Mouse (Mus musculus): ENCODE measurements around the gene Tcf19. TPM values are rescaled to one million over a fixed set of nuclear protein-coding genes. Genes with fewer than 3 reads are reported as not detected.
"Not testable (repeated sequence)": the region's sequence is repeated elsewhere in the genome, so short reads cannot be mapped to it uniquely, and the experiment has no call there.

Gene Tcf19
- polyA plus RNA-seq, 1 experiment from 2014 or later: 48.8 TPM

GRCm38 (mm10) chr17:35532360-35532759 lies 15.7 kb upstream of the Tcf19 start:
- peaks cover 4% of the 10 kb centered on the region; the same call in 1 of the 2 replicates for H3K4me1 ChIP-seq
- no peak overlapping the region for H3K4me3 ChIP-seq
- H3K27ac ChIP-seq (replicated peaks): no peak overlapping the region
- no peak for ATAC-seq (ENCODE audit: extremely low read depth, insufficient number of reproducible peaks, low FRiP score, low TSS enrichment)
- no peak overlapping the region for H3K4me2 ChIP-seq
- H3K9ac ChIP-seq: no peak overlapping the region
- peaks cover 15% of the 10 kb centered on the region; the same call in 1 of the 2 replicates for H3K27me3 ChIP-seq (replicated peaks)
- H3K36me3 ChIP-seq: peaks cover 35% of the 10 kb centered on the region
- no peaks in the 10 kb centered on the region for H3K9me3 ChIP-seq
- WGBS: 8% methylated on average over 3 of the region's 3 CpGs

DNA sequence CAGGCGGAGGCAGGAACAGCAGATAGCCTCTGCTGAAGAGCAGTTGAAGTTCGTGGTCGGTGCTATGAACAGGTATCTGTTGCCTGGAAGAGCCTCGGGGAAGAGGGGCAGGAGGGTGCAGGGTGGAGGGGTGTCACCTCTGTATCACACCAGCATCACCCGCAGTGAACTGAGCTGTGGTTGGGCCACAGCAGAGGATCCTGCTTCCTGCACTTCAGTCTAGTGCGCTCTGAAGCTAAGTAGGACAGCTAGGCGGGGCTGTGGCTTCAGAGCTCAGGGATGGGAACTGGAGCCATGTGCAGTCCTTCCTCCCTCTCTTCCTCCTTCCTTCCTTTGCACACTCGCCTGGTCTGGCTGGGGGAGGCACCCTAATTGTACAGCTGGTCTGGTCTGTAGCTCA lies 10.0 kb upstream of the Tcf19 start:
- H3K9me3 ChIP-seq: no peaks in the 10 kb centered on the region
- H3K27me3 ChIP-seq (replicated peaks): no peaks in the 10 kb centered on the region
- H3K27ac ChIP-seq (replicated peaks): no peak overlapping the region
- H3K9ac ChIP-seq: no peak overlapping the region
- no peak overlapping the region for H3K4me2 ChIP-seq
- H3K36me3 ChIP-seq: peaks cover 83% of the 10 kb centered on the region
- ATAC-seq (ENCODE audit: extremely low read depth, insufficient number of reproducible peaks, low FRiP score, low TSS enrichment): no peak
- 68% methylated on average over 8 of the region's 8 CpGs for WGBS
- H3K4me3 ChIP-seq: no peak overlapping the region
- no peaks in the 10 kb centered on the region for H3K4me1 ChIP-seq

DNA sequence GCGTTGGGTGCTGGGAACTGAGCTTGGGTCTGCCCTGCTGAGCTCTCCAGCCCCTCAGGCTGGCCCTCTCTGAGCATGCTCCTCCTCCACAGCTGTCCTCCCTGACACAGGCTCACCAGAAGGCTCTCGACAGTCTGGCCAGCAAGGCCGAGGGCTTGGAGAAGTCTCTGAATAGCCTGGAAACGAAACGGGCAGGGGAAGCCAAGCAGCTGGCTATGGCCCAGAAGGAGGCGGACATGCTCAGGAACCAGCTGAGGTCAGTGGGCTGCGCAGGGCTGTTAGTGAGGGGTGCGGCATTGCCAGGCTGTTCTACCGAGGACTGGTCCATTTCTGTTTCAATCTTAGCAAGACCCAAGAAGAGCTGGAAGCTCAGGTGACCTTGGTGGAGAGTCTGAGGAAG lies 7.7 kb upstream of the Tcf19 start:
- no peaks in the 10 kb centered on the region for H3K9me3 ChIP-seq
- H3K27me3 ChIP-seq (replicated peaks): no peaks in the 10 kb centered on the region
- WGBS: 86% methylated on average over 9 of the region's 9 CpGs
- no peak overlapping the region for H3K4me3 ChIP-seq
- H3K36me3 ChIP-seq: peaks cover 83% of the 10 kb centered on the region
- no peak overlapping the region for H3K27ac ChIP-seq (replicated peaks)
- H3K4me2 ChIP-seq: no peak overlapping the region
- H3K4me1 ChIP-seq: no peaks in the 10 kb centered on the region
- no peak for ATAC-seq (ENCODE audit: extremely low read depth, insufficient number of reproducible peaks, low FRiP score, low TSS enrichment)
- no peak overlapping the region for H3K9ac ChIP-seq

GRCm38 (mm10) chr17:35517526-35517925 lies 902 bp upstream of the Tcf19 start:
- peak overlapping the region; percentile 67 for H3K4me3 ChIP-seq
- H3K9me3 ChIP-seq: no peaks in the 10 kb centered on the region
- peaks cover 43% of the 10 kb centered on the region for H3K36me3 ChIP-seq
- peak overlapping the region; percentile 84 for H3K9ac ChIP-seq
- no peaks in the 10 kb centered on the region for H3K27me3 ChIP-seq (replicated peaks)
- ATAC-seq (ENCODE audit: extremely low read depth, insufficient number of reproducible peaks, low FRiP score, low TSS enrichment): no peak
- H3K4me1 ChIP-seq: peaks cover 35% of the 10 kb centered on the region
- peak overlapping the region; percentile 63 for H3K27ac ChIP-seq (replicated peaks)
- peak overlapping the region; percentile 76 for H3K4me2 ChIP-seq
- WGBS: 7% methylated on average over 12 of the region's 12 CpGs

- H3K36me3 ChIP-seq: peaks cover 34% of the 10 kb centered on the region
- ATAC-seq (ENCODE audit: extremely low read depth, insufficient number of reproducible peaks, low FRiP score, low TSS enrichment): no peak
- peak overlapping the region; percentile 9; the same call in 1 of the 2 replicates for H3K27ac ChIP-seq (replicated peaks)
- H3K4me1 ChIP-seq: peaks cover 35% of the 10 kb centered on the region
- peak overlapping the region; percentile 76 for H3K4me2 ChIP-seq
- 8% methylated on average over 25 of the region's 25 CpGs for WGBS
- H3K9ac ChIP-seq: peak overlapping the region; percentile 82
- H3K9me3 ChIP-seq: no peaks in the 10 kb centered on the region
- H3K4me3 ChIP-seq: peak overlapping the region; percentile 67
- H3K27me3 ChIP-seq (replicated peaks): no peaks in the 10 kb centered on the region
Observed at GRCm38 (mm10) chr17:35515911-35516640, 548 bp downstream of the Tcf19 start.

DNA sequence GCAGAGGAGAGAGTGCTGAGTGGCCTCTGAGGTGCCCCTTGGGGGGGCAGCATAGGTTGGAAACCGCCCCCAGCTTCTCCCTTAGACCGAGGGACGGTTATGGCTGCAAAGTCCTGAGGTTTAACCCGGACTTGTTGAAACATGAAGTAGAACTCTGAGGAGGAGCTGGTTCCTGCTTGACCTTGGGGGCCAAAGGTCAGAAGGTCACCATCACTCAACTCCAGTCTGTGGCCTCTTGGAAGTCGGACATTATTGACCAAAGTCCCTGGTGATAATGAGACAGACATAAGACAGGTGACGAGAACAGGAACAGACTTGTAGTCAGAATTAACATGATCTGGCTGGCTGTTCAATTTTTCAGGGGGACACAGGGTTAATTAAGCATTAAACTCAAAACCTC lies 1.9 kb downstream of the Tcf19 start:
- H3K4me2 ChIP-seq: peak overlapping the region; percentile 76
- peak overlapping the region; percentile 67 for H3K4me3 ChIP-seq
- no peak overlapping the region for H3K27ac ChIP-seq (replicated peaks)
- H3K27me3 ChIP-seq (replicated peaks): peaks cover 1% of the 10 kb centered on the region
- ATAC-seq (ENCODE audit: extremely low read depth, insufficient number of reproducible peaks, low FRiP score, low TSS enrichment): no peak
- WGBS: 62% methylated on average over 6 of the region's 6 CpGs
- peak overlapping the region; percentile 82 for H3K9ac ChIP-seq
- peaks cover 35% of the 10 kb centered on the region for H3K4me1 ChIP-seq
- H3K9me3 ChIP-seq: no peaks in the 10 kb centered on the region
- peaks cover 26% of the 10 kb centered on the region for H3K36me3 ChIP-seq

DNA sequence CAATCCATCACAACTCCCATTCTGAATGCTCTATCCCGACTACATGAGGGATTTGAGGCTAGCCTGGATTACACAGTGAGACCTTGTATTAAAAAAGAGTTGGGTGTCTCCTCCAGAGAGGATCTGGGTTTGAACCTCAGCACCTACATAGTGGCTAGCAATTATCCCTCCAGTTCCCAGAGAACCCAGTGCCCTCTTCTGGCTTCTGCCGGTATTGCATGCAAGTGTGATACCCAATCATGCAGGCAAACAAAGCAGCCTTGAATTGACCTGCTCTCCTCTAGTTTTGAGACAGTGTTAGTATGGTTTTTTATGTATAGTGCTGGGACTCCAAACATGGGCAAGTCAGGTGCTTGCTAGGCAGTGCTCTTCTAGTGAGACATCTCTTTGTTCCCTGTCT lies 2.7 kb downstream of the Tcf19 start:
- Histone ChIP-seq H3K9ac (peak overlapping the region; percentile 82), H3K9me3 (no peaks in the 10 kb centered on the region), H3K4me1 (peaks cover 41% of the 10 kb centered on the region), H3K27ac (replicated peaks) (no peak overlapping the region), H3K27me3 (replicated peaks) (peaks cover 10% of the 10 kb centered on the region), H3K36me3 (peaks cover 23% of the 10 kb centered on the region), H3K4me3 (peak overlapping the region; percentile 67; the same call in 1 of the 2 replicates), H3K4me2 (peak overlapping the region; percentile 76; the same call in 1 of the 2 replicates)
- WGBS: 13% methylated on average over 2 of the region's 2 CpGs
- ATAC-seq (ENCODE audit: extremely low read depth, insufficient number of reproducible peaks, low FRiP score, low TSS enrichment): no peak

DNA sequence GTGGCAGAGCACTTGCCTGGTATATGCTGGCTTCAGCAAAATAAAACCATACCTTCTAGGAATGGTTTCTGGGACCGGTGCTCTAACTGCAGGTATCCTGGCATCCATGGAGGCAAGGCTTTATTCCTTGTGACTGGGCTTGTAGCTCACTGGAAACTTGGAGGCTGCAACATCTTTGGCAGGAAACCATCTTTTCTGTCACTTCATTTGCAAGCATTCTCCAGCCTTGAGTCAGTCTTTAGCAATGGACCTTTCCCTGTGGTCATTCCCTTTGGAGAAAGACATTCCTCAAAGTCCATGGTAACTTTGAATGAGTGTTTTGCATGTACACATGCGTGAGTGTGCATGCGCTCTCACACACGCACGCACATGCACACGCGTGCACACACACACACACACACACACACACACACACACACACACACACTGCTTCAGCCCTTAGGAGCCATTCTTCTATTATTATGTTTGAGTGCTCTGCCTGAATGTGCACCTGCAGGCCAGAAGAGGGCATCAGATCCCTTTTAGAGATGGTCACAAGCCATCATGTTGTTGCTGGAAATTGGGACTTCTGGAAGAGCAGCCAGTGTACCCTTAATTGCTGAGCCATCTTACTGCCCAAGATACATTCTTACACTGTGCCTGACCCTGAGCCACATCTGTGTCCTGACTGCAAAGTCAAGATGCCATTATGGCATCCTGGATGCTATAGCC lies 3.6 kb downstream of the Tcf19 start:
- Histone ChIP-seq H3K9ac (no peak overlapping the region), H3K4me1 (peaks cover 35% of the 10 kb centered on the region), H3K27me3 (replicated peaks) (peaks cover 17% of the 10 kb centered on the region), H3K27ac (replicated peaks) (no peak overlapping the region), H3K36me3 (peaks cover 23% of the 10 kb centered on the region), H3K4me2 (no peak overlapping the region), H3K4me3 (no peak overlapping the region), H3K9me3 (no peaks in the 10 kb centered on the region)
- WGBS: 83% methylated on average over 7 of the region's 7 CpGs
- no peak for ATAC-seq (ENCODE audit: extremely low read depth, insufficient number of reproducible peaks, low FRiP score, low TSS enrichment)

DNA sequence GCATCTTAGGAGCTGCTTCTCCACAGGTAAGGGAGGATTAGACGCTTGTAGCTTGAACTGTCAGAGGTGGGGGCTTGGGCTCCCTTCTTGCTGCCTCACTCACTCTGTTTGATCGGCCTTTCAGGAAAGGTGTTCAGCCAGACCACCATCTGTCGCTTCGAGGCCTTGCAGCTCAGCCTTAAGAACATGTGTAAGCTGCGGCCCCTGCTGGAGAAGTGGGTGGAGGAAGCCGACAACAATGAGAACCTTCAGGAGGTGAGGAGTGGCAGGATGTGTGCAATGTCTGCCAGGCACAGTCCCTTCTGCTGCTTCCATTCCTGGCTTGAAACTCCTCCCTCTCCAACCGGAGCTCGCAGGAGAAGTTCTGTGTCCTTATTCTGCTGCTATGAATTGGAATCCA lies 7.3 kb downstream of the Tcf19 start:
- Histone ChIP-seq H3K27ac (replicated peaks) (no peak overlapping the region), H3K4me2 (no peak overlapping the region), H3K4me1 (peaks cover 10% of the 10 kb centered on the region), H3K4me3 (no peak overlapping the region), H3K9me3 (no peaks in the 10 kb centered on the region), H3K36me3 (peaks cover 20% of the 10 kb centered on the region), H3K9ac (no peak overlapping the region; the same call in 1 of the 2 replicates), H3K27me3 (replicated peaks) (peaks cover 54% of the 10 kb centered on the region)
- WGBS: 16% methylated on average over 8 of the region's 8 CpGs
- ATAC-seq (ENCODE audit: extremely low read depth, insufficient number of reproducible peaks, low FRiP score, low TSS enrichment): no peak

- H3K9ac ChIP-seq; H3K27ac ChIP-seq (replicated peaks); H3K4me3 ChIP-seq; H3K9me3 ChIP-seq; ATAC-seq (ENCODE audit: extremely low read depth, insufficient number of reproducible peaks, low FRiP score, low TSS enrichment); H3K4me2 ChIP-seq; H3K4me1 ChIP-seq: not testable (repeated sequence)
- Histone ChIP-seq H3K36me3 (peaks cover 12% of the 10 kb centered on the region), H3K27me3 (replicated peaks) (peaks cover 64% of the 10 kb centered on the region)
- WGBS: 41% methylated on average over 5 of the region's 5 CpGs
Observed at GRCm38 (mm10) chr17:35508279-35508678, 8.3 kb downstream of the Tcf19 start.

- Histone ChIP-seq H3K27ac (replicated peaks) (no peak overlapping the region), H3K9me3 (no peaks in the 10 kb centered on the region), H3K9ac (no peak overlapping the region), H3K36me3 (peaks cover 7% of the 10 kb centered on the region), H3K4me1 (peaks cover 6% of the 10 kb centered on the region; the same call in 1 of the 2 replicates), H3K4me3 (no peak overlapping the region), H3K4me2 (no peak overlapping the region), H3K27me3 (replicated peaks) (peaks cover 69% of the 10 kb centered on the region)
- no peak for ATAC-seq (ENCODE audit: extremely low read depth, insufficient number of reproducible peaks, low FRiP score, low TSS enrichment)
- WGBS: 16% methylated on average over 13 of the region's 13 CpGs
Observed at GRCm38 (mm10) chr17:35507556-35508260, 8.9 kb downstream of the Tcf19 start.

Data from heart, embryonic 13.5 days (tissue).